Mouse (Mus musculus): ENCODE measurements around the gene Hist1h2ah. TPM values are rescaled to one million over a fixed set of nuclear protein-coding genes. Genes with fewer than 3 reads are reported as not detected.

The Hist1h2ah gene
- total RNA-seq, 2 experiments from 2014 or later: 2,588 TPM; not detected in 1

DNA sequence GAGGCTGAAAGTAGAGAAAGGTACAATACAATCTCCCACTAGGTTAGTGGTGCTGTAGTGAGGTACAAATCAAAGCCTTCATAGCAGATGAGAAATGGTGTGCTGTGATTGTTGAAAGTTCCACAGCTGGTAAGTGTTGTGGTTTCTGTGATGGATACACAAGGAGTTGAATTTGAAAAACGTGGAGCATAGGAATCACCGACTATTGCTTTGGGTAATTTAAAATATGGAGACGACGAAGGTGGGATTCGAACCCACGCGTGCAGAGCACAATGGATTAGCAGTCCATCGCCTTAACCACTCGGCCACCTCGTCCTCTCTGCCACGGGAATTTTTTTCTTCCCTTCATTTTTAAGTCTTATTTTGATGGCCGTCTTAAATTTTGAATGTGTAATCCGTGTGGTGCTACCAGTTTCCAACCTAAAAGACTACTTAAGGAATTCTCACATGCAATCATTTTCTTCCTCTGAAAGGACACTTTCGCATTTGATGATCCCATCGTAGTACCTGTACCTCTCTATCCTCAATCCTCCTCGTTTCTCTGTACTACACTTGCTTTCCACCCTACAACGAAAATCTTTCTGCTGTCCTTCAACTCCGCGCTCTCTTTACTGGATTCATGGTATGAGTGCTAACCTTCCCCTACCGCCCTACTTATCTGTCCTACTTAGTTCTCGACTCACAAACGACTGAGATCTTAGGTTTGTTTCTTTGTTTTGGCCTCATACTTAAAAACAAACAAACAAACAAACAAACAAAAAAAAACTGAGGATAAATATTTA, 41.2 kb downstream of the Hist1h2ah start:
- ATAC-seq (replicated peaks; ENCODE audit: poor library complexity, severe bottlenecking): no peak

DNA sequence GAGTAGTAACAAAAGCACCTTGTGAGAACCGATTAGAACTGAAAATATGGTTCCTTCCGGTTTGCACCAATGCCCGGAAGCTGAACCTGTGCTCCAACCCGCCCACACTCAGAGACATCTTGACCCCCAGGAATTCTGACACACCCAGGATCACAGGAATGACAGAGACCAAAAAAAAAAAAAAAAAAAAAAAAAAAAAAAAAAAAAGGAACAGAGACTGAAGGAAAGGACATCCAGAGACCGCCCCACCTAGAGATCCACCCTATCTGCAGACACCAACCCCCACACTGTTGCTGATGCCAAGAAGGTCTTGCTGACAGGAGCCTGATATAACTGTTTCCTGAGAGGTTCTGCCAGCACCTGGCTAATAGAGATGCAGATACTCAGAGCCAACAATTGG, 42.8 kb downstream of the Hist1h2ah start:
- ATAC-seq (replicated peaks; ENCODE audit: poor library complexity, severe bottlenecking): no peak

Other genes starting within 250 kb of the Hist1h2ah start
- gene Hist1h2an, start 248.3 kb downstream of the Hist1h2ah start, total RNA-seq (2014; fragmentation: Nextera tagmentation): 8.9 TPM in 1 of 2 replicates, not detected in the other
- 984 and 1,144 TPM in 2 replicates for gene Hist1h2an, start 248.3 kb downstream of the Hist1h2ah start, total RNA-seq (2017)
- gene Hist1h2bp, start 248.1 kb downstream of the Hist1h2ah start, total RNA-seq (2014; fragmentation: Nextera tagmentation): 8.8 and 28.0 TPM in 2 replicates
- gene Hist1h2bp, start 248.1 kb downstream of the Hist1h2ah start, total RNA-seq (2017): 41.2 and 55.0 TPM in 2 replicates
- 261 and 279 TPM in 2 replicates for gene Hist1h2bq, start 225.4 kb downstream of the Hist1h2ah start, total RNA-seq (2014; fragmentation: Nextera tagmentation)
- 496 and 652 TPM in 2 replicates for gene Hist1h2bq, start 225.4 kb downstream of the Hist1h2ah start, total RNA-seq (2017)
- 54.5 TPM in 1 of 2 replicates, not detected in the other for gene Hist1h2ao, start 225.1 kb downstream of the Hist1h2ah start, total RNA-seq (2014; fragmentation: Nextera tagmentation)
- gene Hist1h2ao, start 225.1 kb downstream of the Hist1h2ah start, total RNA-seq (2017): 38.4 TPM in 1 of 2 replicates, not detected in the other
- 72.5 and 88.1 TPM in 2 replicates for gene Hist1h4m, start 223.8 kb downstream of the Hist1h2ah start, total RNA-seq (2014; fragmentation: Nextera tagmentation)
- 1,782 and 2,792 TPM in 2 replicates for gene Hist1h4m, start 223.8 kb downstream of the Hist1h2ah start, total RNA-seq (2017)
- 21.5 and 58.9 TPM in 2 replicates for gene Hist1h4n, start 203.4 kb downstream of the Hist1h2ah start, total RNA-seq (2014; fragmentation: Nextera tagmentation)
- gene Hist1h4n, start 203.4 kb downstream of the Hist1h2ah start, total RNA-seq (2017): 1,825 and 2,129 TPM in 2 replicates
- gene Hist1h2ap, start 202.1 kb downstream of the Hist1h2ah start, total RNA-seq (2014; fragmentation: Nextera tagmentation): 38.3 and 85.3 TPM in 2 replicates
- gene Hist1h2ap, start 202.1 kb downstream of the Hist1h2ah start, total RNA-seq (2017): 5,843 and 7,480 TPM in 2 replicates
- 243 and 249 TPM in 2 replicates for gene Hist1h2br, start 201.8 kb downstream of the Hist1h2ah start, total RNA-seq (2014; fragmentation: Nextera tagmentation)
- gene Hist1h2br, start 201.8 kb downstream of the Hist1h2ah start, total RNA-seq (2017): 665 and 823 TPM in 2 replicates
- gene Zfp184, start 90.5 kb downstream of the Hist1h2ah start, total RNA-seq (2014; fragmentation: Nextera tagmentation): 13.3 and 15.7 TPM in 2 replicates
- gene Zfp184, start 90.5 kb downstream of the Hist1h2ah start, total RNA-seq (2017): 13.3 and 16.3 TPM in 2 replicates
- not detected in 2 replicates for gene Pom121l2, start 54.4 kb downstream of the Hist1h2ah start, total RNA-seq (2014; fragmentation: Nextera tagmentation)
- gene Pom121l2, start 54.4 kb downstream of the Hist1h2ah start, total RNA-seq (2017): not detected in 2 replicates
- 12.8 and 15.1 TPM in 2 replicates for gene Prss16, start 25.8 kb downstream of the Hist1h2ah start, total RNA-seq (2014; fragmentation: Nextera tagmentation)
- gene Prss16, start 25.8 kb downstream of the Hist1h2ah start, total RNA-seq (2017): 8.3 and 9.1 TPM in 2 replicates
- 9.6 and 80.5 TPM in 2 replicates for gene Hist1h2bk, start 302 bp upstream of the Hist1h2ah start, total RNA-seq (2014; fragmentation: Nextera tagmentation)
- gene Hist1h2bk, start 302 bp upstream of the Hist1h2ah start, total RNA-seq (2017): 2,021 and 2,596 TPM in 2 replicates
- gene Hist1h4i, start 5.8 kb upstream of the Hist1h2ah start, total RNA-seq (2014; fragmentation: Nextera tagmentation): 56.3 and 74.3 TPM in 2 replicates
- 87.0 TPM in 2 replicates for gene Hist1h4i, start 5.8 kb upstream of the Hist1h2ah start, total RNA-seq (2017)
- 2.7 and 32.2 TPM in 2 replicates for gene Hist1h2ag, start 7.4 kb upstream of the Hist1h2ah start, total RNA-seq (2014; fragmentation: Nextera tagmentation)
- gene Hist1h2ag, start 7.4 kb upstream of the Hist1h2ah start, total RNA-seq (2017): 1,459 and 1,590 TPM in 2 replicates
- 83.1 and 134 TPM in 2 replicates for gene Hist1h2bj, start 7.6 kb upstream of the Hist1h2ah start, total RNA-seq (2014; fragmentation: Nextera tagmentation)
- 859 and 990 TPM in 2 replicates for gene Hist1h2bj, start 7.6 kb upstream of the Hist1h2ah start, total RNA-seq (2017)
- not detected in 2 replicates for gene Vmn1r188, start 48.9 kb upstream of the Hist1h2ah start, total RNA-seq (2014; fragmentation: Nextera tagmentation)
- not detected in 2 replicates for gene Vmn1r188, start 48.9 kb upstream of the Hist1h2ah start, total RNA-seq (2017)
- gene Vmn1r189, start 70.3 kb upstream of the Hist1h2ah start, total RNA-seq (2014; fragmentation: Nextera tagmentation): not detected in 2 replicates
- not detected in 2 replicates for gene Vmn1r189, start 70.3 kb upstream of the Hist1h2ah start, total RNA-seq (2017)
- not detected in 2 replicates for gene Vmn1r191, start 148.4 kb upstream of the Hist1h2ah start, total RNA-seq (2014; fragmentation: Nextera tagmentation)
- not detected in 2 replicates for gene Vmn1r191, start 148.4 kb upstream of the Hist1h2ah start, total RNA-seq (2017)
- not detected in 2 replicates for gene Vmn1r192, start 155.6 kb upstream of the Hist1h2ah start, total RNA-seq (2014; fragmentation: Nextera tagmentation)
- gene Vmn1r192, start 155.6 kb upstream of the Hist1h2ah start, total RNA-seq (2017): not detected in 2 replicates
- not detected in 2 replicates for gene Vmn1r193, start 187.6 kb upstream of the Hist1h2ah start, total RNA-seq (2014; fragmentation: Nextera tagmentation)
- gene Vmn1r193, start 187.6 kb upstream of the Hist1h2ah start, total RNA-seq (2017): not detected in 2 replicates
- not detected in 2 replicates for gene Vmn1r194, start 208.6 kb upstream of the Hist1h2ah start, total RNA-seq (2014; fragmentation: Nextera tagmentation)
- gene Vmn1r194, start 208.6 kb upstream of the Hist1h2ah start, total RNA-seq (2017): not detected in 2 replicates
- not detected in 2 replicates for gene Vmn1r195, start 235.0 kb upstream of the Hist1h2ah start, total RNA-seq (2014; fragmentation: Nextera tagmentation)
- not detected in 2 replicates for gene Vmn1r195, start 235.0 kb upstream of the Hist1h2ah start, total RNA-seq (2017)